21 mouse cellular contexts compared by ENCODE assay signal in genomic region chr11:119682285-119682684, GRCm38 (mm10).
DNase-seq lines count a peak whose midpoint lies in the region; ATAC-seq and TF ChIP-seq lines count a peak whose summit lies in the region.
"Had no signal": no experiment of that assay in that cellular context is flagged by ENCODE, and none has a peak within 500 bp of the region (broad histone marks: within the 10 kb centered on the region; RNA-seq: fewer than 3 reads in every experiment).

No protein-coding gene starts in this region.

- no peak for ATAC-seq in megakaryocyte, adult 5-6 weeks (ENCODE audit: poor library complexity, severe bottlenecking)
- ATAC-seq: CD4-positive, CD25-positive, alpha-beta regulatory T cell, adult 4 months; forebrain, embryonic 14.5 days; Patski had no signal

- no peak overlapping the region for H3K27ac ChIP-seq in thymus, adult 2 months (ENCODE audit: control insufficient read depth, insufficient read depth, low read length)
- H3K27ac ChIP-seq: embryonic facial prominence, embryonic 10.5 days; gastrocnemius, adult 2 months; heart, embryonic 15.5 days; hindbrain, embryonic 10.5 days; hindbrain, embryonic 14.5 days had no signal

- DNase-seq in thymus, postnatal 4 days: peak; percentile 47
- no peak for DNase-seq in thymus, adult 2 months
- DNase-seq in T-cell, adult 2 months (ENCODE audit: low spot score): peak; percentile 15
- DNase-seq in layer of hippocampus, adult 18-20 months (ENCODE audit: low spot score in 2 of 2): no peak
- DNase-seq: adrenal gland, adult 2 months; adrenal gland, postnatal 25 days; B cell, adult 2 months; cerebellum, adult 2 months; cerebellum, postnatal 10 days; gastrocnemius, adult 2 months; gastrocnemius, postnatal 25 days; heart, postnatal 14 days had no signal

- WGBS in thymus, adult 2 months: 14% methylated on average over 2 of the region's 2 CpGs

- peaks cover 4% of the 10 kb centered on the region for H3K36me3 ChIP-seq in megakaryocyte, embryonic 14.5 days (replicated peaks; ENCODE audit: low read length)
- H3K36me3 ChIP-seq in thymus, adult 2 months (ENCODE audit: control insufficient read depth, insufficient read depth, low read length): no peaks in the 10 kb centered on the region
- H3K36me3 ChIP-seq: embryonic facial prominence, embryonic 10.5 days; heart, embryonic 15.5 days; hindbrain, embryonic 10.5 days had no signal

- no peak for TF ChIP-seq CTCF in thymus, adult 2 months (IDR thresholded peaks at IDR 0.05; ENCODE audit: borderline replicate concordance, control insufficient read depth, extremely low read depth, insufficient read depth, low read length, poor library complexity)

- H3K4me1 ChIP-seq in megakaryocyte, embryonic 14.5 days: peaks cover 91% of the 10 kb centered on the region
- peaks cover 35% of the 10 kb centered on the region for H3K4me1 ChIP-seq in thymus, adult 2 months (replicated peaks; ENCODE audit: control insufficient read depth, insufficient read depth, low read length)

- peak overlapping the region; percentile 64 for H3K4me3 ChIP-seq in megakaryocyte, embryonic 14.5 days (replicated peaks)
- no peak overlapping the region for H3K4me3 ChIP-seq in thymus, adult 2 months (ENCODE audit: control insufficient read depth, insufficient read depth, low read length)
- H3K4me3 ChIP-seq: embryonic facial prominence, embryonic 10.5 days; gastrocnemius, adult 2 months; heart, embryonic 15.5 days; hindbrain, embryonic 10.5 days had no signal

- no peaks in the 10 kb centered on the region for H3K27me3 ChIP-seq in megakaryocyte, embryonic 14.5 days (replicated peaks)
- H3K27me3 ChIP-seq in thymus, adult 2 months (ENCODE audit: control insufficient read depth, insufficient read depth, low read length): no peaks in the 10 kb centered on the region
- H3K27me3 ChIP-seq: heart, embryonic 15.5 days; Patski had no signal

- H3K9me3 ChIP-seq in megakaryocyte, embryonic 14.5 days: no peaks in the 10 kb centered on the region
- H3K9me3 ChIP-seq: embryonic facial prominence, embryonic 10.5 days; heart, embryonic 15.5 days; hindbrain, embryonic 10.5 days had no signal

- TF ChIP-seq POLR2A in thymus, adult 2 months (IDR thresholded peaks at IDR 0.05; ENCODE audit: control insufficient read depth, extremely low read depth, insufficient read depth, low read length, poor library complexity): no peak

Comparison
In these comparisons a context has a peak if more than half of its experiments do, and no peak if none do; other contexts are left out.
1. DNase-seq: peak in thymus, postnatal 4 days (single experiment) and T-cell, adult 2 months (single experiment); none in thymus, adult 2 months (single experiment) and layer of hippocampus, adult 18-20 months (0 of 2).